Comparison of ENCODE assay signal across 18 mouse cellular contexts in genomic region chr2:179813035-179813827, GRCm38 (mm10).
DNase-seq lines count a peak whose midpoint lies in the region; ATAC-seq and TF ChIP-seq lines count a peak whose summit lies in the region.
"Had no signal": no experiment of that assay in that cellular context is flagged by ENCODE, and none has a peak within 500 bp of the region (broad histone marks: within the 10 kb centered on the region; RNA-seq: fewer than 3 reads in every experiment).

No protein-coding gene starts in this region.

- ATAC-seq in kidney, postnatal 0 days (replicated peaks; ENCODE audit: low FRiP score, low read depth): 0 out of 2 replicates have a peak, but pooled peaks have one; percentile 9
- peak; percentile 38; the same call in 1 of the 2 replicates for ATAC-seq in midbrain, embryonic 13.5 days
- ATAC-seq in midbrain, embryonic 14.5 days (ENCODE audit: low FRiP score, low TSS enrichment): no peak
- ATAC-seq in hindbrain, embryonic 13.5 days (ENCODE audit: low FRiP score): 0 out of 2 replicates have a peak, but pooled peaks have one; percentile 26
- peak; percentile 43; the same call in 1 of the 2 replicates for ATAC-seq in midbrain, embryonic 16.5 days
- no peak for ATAC-seq in monocyte, adult 5-6 weeks (replicated peaks; ENCODE audit: insufficient number of reproducible peaks, low FRiP score, low TSS enrichment, poor library complexity, severe bottlenecking)

- H3K4me1 ChIP-seq in kidney, postnatal 0 days (replicated peaks; ENCODE audit: insufficient read depth, low read length): peaks cover 3% of the 10 kb centered on the region; the same call in 1 of the 2 replicates
- 0 out of 2 replicates have a peak, but pooled peaks cover 5% of the 10 kb centered on the region for H3K4me1 ChIP-seq in midbrain, embryonic 13.5 days (replicated peaks)
- no peaks in the 10 kb centered on the region for H3K4me1 ChIP-seq in midbrain, embryonic 14.5 days (ENCODE audit: control insufficient read depth, insufficient read depth, low read length)
- peaks cover 22% of the 10 kb centered on the region; the same call in 1 of the 2 replicates for H3K4me1 ChIP-seq in hindbrain, embryonic 13.5 days (replicated peaks)
- peaks cover 15% of the 10 kb centered on the region for H3K4me1 ChIP-seq in midbrain, embryonic 16.5 days (ENCODE audit: control insufficient read depth, insufficient read depth, low read length)

- no peak overlapping the region for H3K4me2 ChIP-seq in kidney, postnatal 0 days (ENCODE audit: low read length)
- no peak overlapping the region for H3K4me2 ChIP-seq in midbrain, embryonic 13.5 days (replicated peaks)
- no peak overlapping the region for H3K4me2 ChIP-seq in midbrain, embryonic 14.5 days (ENCODE audit: low read length)
- no peak overlapping the region for H3K4me2 ChIP-seq in hindbrain, embryonic 13.5 days
- no peak overlapping the region for H3K4me2 ChIP-seq in midbrain, embryonic 16.5 days (ENCODE audit: low read length)
- H3K4me2 ChIP-seq: heart, embryonic 11.5 days had no signal

- H3K36me3 ChIP-seq in kidney, postnatal 0 days (ENCODE audit: insufficient read depth, low read length): no peaks in the 10 kb centered on the region
- H3K36me3 ChIP-seq in midbrain, embryonic 13.5 days: no peaks in the 10 kb centered on the region
- H3K36me3 ChIP-seq in midbrain, embryonic 14.5 days (ENCODE audit: control insufficient read depth, insufficient read depth, low read length): no peaks in the 10 kb centered on the region
- no peaks in the 10 kb centered on the region for H3K36me3 ChIP-seq in hindbrain, embryonic 13.5 days
- H3K36me3 ChIP-seq in midbrain, embryonic 16.5 days (ENCODE audit: control insufficient read depth, insufficient read depth, low read length): no peaks in the 10 kb centered on the region
- H3K36me3 ChIP-seq: G1E had no signal

- WGBS in kidney, postnatal 0 days: 66% methylated on average over 11 of the region's 11 CpGs
- 65% methylated on average over 11 of the region's 11 CpGs for WGBS in midbrain, embryonic 13.5 days
- WGBS in midbrain, embryonic 14.5 days: 62% methylated on average over 11 of the region's 11 CpGs
- WGBS in hindbrain, embryonic 13.5 days: 64% methylated on average over 11 of the region's 11 CpGs
- WGBS in midbrain, embryonic 16.5 days: 60% methylated on average over 11 of the region's 11 CpGs

- H3K4me3 ChIP-seq in kidney, postnatal 0 days (replicated peaks; ENCODE audit: low read depth, low read length): no peak overlapping the region
- no peak overlapping the region for H3K4me3 ChIP-seq in midbrain, embryonic 13.5 days (replicated peaks)
- no peak overlapping the region for H3K4me3 ChIP-seq in midbrain, embryonic 14.5 days (replicated peaks; ENCODE audit: low read depth, low read length)
- H3K4me3 ChIP-seq in hindbrain, embryonic 13.5 days: no peak overlapping the region
- no peak overlapping the region for H3K4me3 ChIP-seq in midbrain, embryonic 16.5 days (ENCODE audit: low read depth, low read length)

- no peaks in the 10 kb centered on the region; the same call in 1 of the 2 replicates for H3K27me3 ChIP-seq in kidney, postnatal 0 days (ENCODE audit: insufficient read depth, low read length)
- no peaks in the 10 kb centered on the region for H3K27me3 ChIP-seq in midbrain, embryonic 13.5 days
- no peaks in the 10 kb centered on the region for H3K27me3 ChIP-seq in midbrain, embryonic 14.5 days (ENCODE audit: control insufficient read depth, insufficient read depth, low read length)
- no peaks in the 10 kb centered on the region for H3K27me3 ChIP-seq in hindbrain, embryonic 13.5 days
- H3K27me3 ChIP-seq in midbrain, embryonic 16.5 days (ENCODE audit: control insufficient read depth, insufficient read depth, low read depth, low read length): no peaks in the 10 kb centered on the region

- TF ChIP-seq CTCF in kidney, postnatal 0 days (IDR thresholded peaks at IDR 0.05; ENCODE audit: low read depth): no peak

- no peak overlapping the region for H3K9ac ChIP-seq in kidney, postnatal 0 days (ENCODE audit: low read depth, low read length)
- no peak overlapping the region for H3K9ac ChIP-seq in midbrain, embryonic 13.5 days (replicated peaks)
- H3K9ac ChIP-seq in midbrain, embryonic 14.5 days (replicated peaks; ENCODE audit: low read length): no peak overlapping the region
- no peak overlapping the region for H3K9ac ChIP-seq in hindbrain, embryonic 13.5 days
- no peak overlapping the region for H3K9ac ChIP-seq in midbrain, embryonic 16.5 days (ENCODE audit: low read depth, low read length)

- no peak for DNase-seq in kidney, postnatal 0 days (ENCODE audit: low spot score)
- no peak for DNase-seq in kidney, adult 9 months
- DNase-seq in midbrain, embryonic 14.5 days: no peak
- DNase-seq in cerebellum, postnatal 14 days: no peak
- DNase-seq: adrenal gland, adult 2 months; cerebellum, adult 2 months; heart, postnatal 36 days; kidney, adult 11 months; kidney, postnatal 25 days; lung, adult 18-20 months; thymus, postnatal 25 days had no signal

- no peak overlapping the region for H3K27ac ChIP-seq in kidney, postnatal 0 days
- no peak overlapping the region for H3K27ac ChIP-seq in midbrain, embryonic 13.5 days
- H3K27ac ChIP-seq in midbrain, embryonic 14.5 days (replicated peaks; ENCODE audit: low read depth, low read length): no peak overlapping the region
- H3K27ac ChIP-seq in hindbrain, embryonic 13.5 days: no peak overlapping the region
- peak overlapping the region; percentile 65 for H3K27ac ChIP-seq in midbrain, embryonic 16.5 days (ENCODE audit: low read length)
- H3K27ac ChIP-seq: stomach, postnatal 0 days had no signal

- H3K9me3 ChIP-seq in kidney, postnatal 0 days (replicated peaks; ENCODE audit: low read length): no peaks in the 10 kb centered on the region
- no peaks in the 10 kb centered on the region for H3K9me3 ChIP-seq in midbrain, embryonic 13.5 days
- no peaks in the 10 kb centered on the region for H3K9me3 ChIP-seq in midbrain, embryonic 14.5 days (ENCODE audit: control insufficient read depth, low read length)
- H3K9me3 ChIP-seq in hindbrain, embryonic 13.5 days: no peaks in the 10 kb centered on the region
- no peaks in the 10 kb centered on the region for H3K9me3 ChIP-seq in midbrain, embryonic 16.5 days (replicated peaks; ENCODE audit: control insufficient read depth, low read length, poor library complexity, severe bottlenecking)

Comparison
In these comparisons a context has a peak if more than half of its experiments do, and no peak if none do; other contexts are left out.
1. ATAC-seq: peak in kidney, postnatal 0 days (single experiment), midbrain, embryonic 13.5 days (single experiment), hindbrain, embryonic 13.5 days (single experiment) and midbrain, embryonic 16.5 days (single experiment); none in midbrain, embryonic 14.5 days (single experiment) and monocyte, adult 5-6 weeks (single experiment).